Mouse (Mus musculus) forebrain, embryonic 12.5 days (tissue): Measurements from ENCODE around the gene Grrp1. TPM values are rescaled to one million over a fixed set of nuclear protein-coding genes. Genes with fewer than 3 reads are reported as not detected.

Source experiments
- ATAC-seq: fragments of 200-750 bp; cut with Nextera tagmentation; 2 replicates; pipeline ENCODE4 v1.8.0; 2017; ENCODE audit warnings: moderate TSS enrichment; ENCODE audit not compliant: low FRiP score
- H3K27ac ChIP-seq: fragments of 300-500 bp; sonication (generic); 2 replicates; pipeline ENCODE4 v1.5.1; 2016; ENCODE audit warnings: mild to moderate bottlenecking
- H3K27me3 ChIP-seq: fragments of 300-500 bp; sonication (generic); 2 replicates; pipeline ENCODE4 v1.6.1; 2016; ENCODE audit warnings: mild to moderate bottlenecking
- H3K36me3 ChIP-seq: fragments of 300-500 bp; sonication (generic); replicated peaks from 2 replicates; pipeline ENCODE4 v1.6.1; 2016; ENCODE audit warnings: mild to moderate bottlenecking
- H3K4me1 ChIP-seq: fragments of 300-500 bp; sonication (generic); 2 replicates; pipeline ENCODE4 v1.6.1; 2016
- H3K4me2 ChIP-seq: fragments of 300-500 bp; sonication (generic); 2 replicates; pipeline ENCODE4 v1.6.1; 2016; ENCODE audit warnings: mild to moderate bottlenecking, moderate library complexity
- H3K4me3 ChIP-seq: fragments of 300-500 bp; sonication (generic); replicated peaks from 2 replicates; pipeline ENCODE4 v1.5.1; 2016; ENCODE audit warnings: mild to moderate bottlenecking
- H3K9ac ChIP-seq: fragments of 300-500 bp; sonication (generic); 2 replicates; pipeline ENCODE4 v1.6.1; 2016; ENCODE audit warnings: mild to moderate bottlenecking
- H3K9me3 ChIP-seq: fragments of 300-500 bp; sonication (generic); 2 replicates; pipeline ENCODE4 v1.6.1; 2016
- WGBS: fragments of 180-500 bp; shearing (Covaris S2); methylation state at CpG from one replicate; pipeline ENCODE4 v1.1.7; 2016; 5-methylcytosine and 5-hydroxymethylcytosine counted together
- polyA plus RNA-seq: library from polyadenylated mRNA; unstranded; fragments of >200 nt; fragmentation: Nextera tagmentation; extraction: Ambion mirVana; gene quantifications from 2 replicates; pipeline ENCODE4 v1.2.1, GENCODE M21; 2016

Grrp1 gene
- polyA plus RNA-seq, 1 experiment from 2014 or later, result 5.2 TPM

GRCm38 (mm10) chr4:134265860-134266585, 12.1 kb upstream of the Grrp1 start:
- Histone ChIP-seq H3K36me3 (no peaks in the 10 kb centered on the region), H3K9me3 (no peaks in the 10 kb centered on the region), H3K4me2 (no peak overlapping the region), H3K9ac (no peak overlapping the region), H3K4me1 (no peaks in the 10 kb centered on the region), H3K27ac (no peak overlapping the region), H3K4me3 (no peak overlapping the region), H3K27me3 (no peaks in the 10 kb centered on the region)
- WGBS, result 71% methylated on average over 9 of the region's 9 CpGs
- no peak for ATAC-seq

- no peak for ATAC-seq
- no peak overlapping the region for H3K27ac ChIP-seq
- WGBS, result 41% methylated on average over 6 of the region's 6 CpGs
Observed at GRCm38 (mm10) chr4:134263191-134263590, 9.3 kb upstream of the Grrp1 start.

DNA sequence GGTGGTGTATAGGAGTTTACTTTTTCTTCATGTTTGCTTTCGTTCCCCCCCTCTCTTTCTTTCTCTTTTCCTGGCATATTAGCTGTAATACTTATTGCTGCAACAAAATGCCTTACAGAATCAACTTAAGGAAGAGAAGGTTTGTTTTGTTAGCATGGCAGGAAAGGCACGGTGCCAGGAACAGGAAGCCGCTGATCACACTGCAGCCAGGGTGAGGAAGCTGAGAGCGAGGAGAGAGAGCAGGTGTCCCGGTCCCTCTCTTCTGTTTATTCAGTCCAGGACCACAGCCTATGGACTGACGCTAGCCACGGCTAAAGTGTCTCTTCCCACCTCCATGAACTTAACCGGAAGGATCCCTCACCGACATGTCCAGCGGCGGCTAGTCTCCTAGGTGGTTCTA, 4.4 kb upstream of the Grrp1 start:
- no peak overlapping the region for H3K4me3 ChIP-seq
- ATAC-seq, result no peak
- no peak overlapping the region for H3K27ac ChIP-seq
- no peaks in the 10 kb centered on the region for H3K9me3 ChIP-seq
- H3K4me1 ChIP-seq, result peaks cover 43% of the 10 kb centered on the region
- H3K4me2 ChIP-seq, result no peak overlapping the region
- H3K9ac ChIP-seq, result no peak overlapping the region
- 69% methylated on average over 11 of the region's 11 CpGs for WGBS
- peaks cover 36% of the 10 kb centered on the region for H3K27me3 ChIP-seq
- H3K36me3 ChIP-seq, result no peaks in the 10 kb centered on the region

More at GRCm38 (mm10) chr4:134263191-134263590, 9.3 kb upstream of the Grrp1 start:
- Histone ChIP-seq H3K36me3 (no peaks in the 10 kb centered on the region), H3K4me2 (no peak overlapping the region), H3K4me3 (no peak overlapping the region), H3K9ac (no peak overlapping the region), H3K4me1 (no peaks in the 10 kb centered on the region), H3K27me3 (no peaks in the 10 kb centered on the region), H3K9me3 (no peaks in the 10 kb centered on the region)

DNA sequence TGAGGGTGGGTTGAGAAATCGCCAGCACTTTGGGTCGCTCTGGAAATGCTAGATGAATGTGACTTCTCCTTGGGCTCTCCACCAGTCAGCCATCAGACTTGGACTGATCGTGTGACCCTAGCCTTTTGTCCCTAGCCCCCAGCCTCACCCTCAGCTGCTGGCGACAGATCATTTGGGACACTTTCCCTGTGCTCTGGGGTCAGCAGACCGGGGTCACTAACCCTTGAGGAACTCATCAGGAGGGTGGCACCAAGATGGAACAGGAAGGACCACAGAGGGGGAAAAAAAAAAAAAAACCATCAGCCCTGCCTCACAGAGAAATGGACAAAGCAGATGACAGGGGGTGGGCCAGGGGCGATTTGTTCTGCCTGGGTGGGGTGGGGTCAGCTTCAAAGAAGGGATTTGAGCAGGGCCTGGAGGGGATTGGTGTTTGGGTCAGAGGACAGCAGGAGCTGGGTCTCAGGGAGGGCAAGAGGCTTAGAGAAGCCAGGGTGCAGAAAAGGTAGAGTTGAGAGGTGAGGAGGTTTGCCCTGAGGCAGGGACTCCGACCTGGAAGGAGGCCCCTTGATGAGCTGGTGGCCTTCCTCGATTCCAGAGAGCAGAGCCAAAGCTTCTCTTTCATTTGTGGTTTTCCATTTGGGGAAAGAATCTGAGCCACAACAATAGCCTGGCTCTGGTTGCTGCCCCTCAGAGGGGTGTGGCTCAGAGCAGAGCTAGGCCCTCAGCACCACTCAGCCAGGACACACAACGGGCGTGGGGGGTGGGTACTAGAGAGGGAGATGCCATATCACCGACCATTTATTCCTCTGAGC, 3.5 kb upstream of the Grrp1 start:
- peaks cover 49% of the 10 kb centered on the region for H3K4me1 ChIP-seq
- no peak for ATAC-seq
- H3K9ac ChIP-seq, result no peak overlapping the region
- peaks cover 45% of the 10 kb centered on the region for H3K27me3 ChIP-seq
- no peaks in the 10 kb centered on the region for H3K36me3 ChIP-seq
- WGBS, result 6% methylated on average over 11 of the region's 11 CpGs
- no peak overlapping the region for H3K4me3 ChIP-seq
- no peaks in the 10 kb centered on the region for H3K9me3 ChIP-seq
- no peak overlapping the region for H3K27ac ChIP-seq
- no peak overlapping the region for H3K4me2 ChIP-seq

DNA sequence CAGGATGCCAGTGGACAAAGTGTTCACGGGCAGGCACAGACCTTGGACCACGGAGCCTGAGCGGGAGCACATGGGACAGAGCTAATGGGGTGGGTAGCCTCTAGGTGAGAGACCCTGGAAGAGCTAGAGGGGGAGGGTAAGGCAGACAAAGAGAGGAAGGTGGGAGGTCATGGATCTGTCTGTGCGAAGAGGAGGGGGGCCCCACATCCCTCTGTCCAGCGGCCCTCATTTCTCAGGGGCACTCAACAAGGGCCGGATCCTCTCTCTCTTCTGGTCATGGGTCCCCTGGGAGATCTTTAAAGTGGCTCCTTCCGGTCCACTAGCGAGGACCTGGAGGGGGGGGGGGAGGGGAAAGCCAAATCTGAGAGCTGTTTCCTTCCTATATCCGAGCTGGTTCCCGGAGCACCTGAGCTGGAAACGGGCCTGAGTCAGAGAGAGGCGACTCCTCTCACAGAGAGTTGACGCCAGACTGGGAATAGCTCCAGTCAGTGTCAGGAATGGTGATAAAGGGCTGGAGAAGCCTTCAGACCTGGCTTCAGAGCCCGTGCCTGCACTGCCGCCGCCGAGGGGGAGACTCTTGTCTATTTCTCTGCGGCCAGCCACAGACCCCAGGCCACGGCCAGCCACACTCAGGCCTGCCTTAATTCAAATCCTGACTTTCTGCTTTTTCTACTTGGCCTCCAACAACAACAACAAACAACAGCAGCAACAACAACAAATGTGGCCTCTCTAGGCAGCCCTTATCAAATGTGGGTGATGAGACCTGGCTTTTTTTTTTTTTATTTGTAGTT, 2.7 kb upstream of the Grrp1 start:
- no peak overlapping the region for H3K4me2 ChIP-seq
- H3K27me3 ChIP-seq, result peaks cover 53% of the 10 kb centered on the region
- no peak overlapping the region for H3K9ac ChIP-seq
- H3K27ac ChIP-seq, result no peak overlapping the region
- no peak for ATAC-seq
- H3K4me1 ChIP-seq, result peaks cover 57% of the 10 kb centered on the region
- no peak overlapping the region for H3K4me3 ChIP-seq
- H3K36me3 ChIP-seq, result no peaks in the 10 kb centered on the region
- no peaks in the 10 kb centered on the region for H3K9me3 ChIP-seq
- 8% methylated on average over 19 of the region's 19 CpGs for WGBS

DNA sequence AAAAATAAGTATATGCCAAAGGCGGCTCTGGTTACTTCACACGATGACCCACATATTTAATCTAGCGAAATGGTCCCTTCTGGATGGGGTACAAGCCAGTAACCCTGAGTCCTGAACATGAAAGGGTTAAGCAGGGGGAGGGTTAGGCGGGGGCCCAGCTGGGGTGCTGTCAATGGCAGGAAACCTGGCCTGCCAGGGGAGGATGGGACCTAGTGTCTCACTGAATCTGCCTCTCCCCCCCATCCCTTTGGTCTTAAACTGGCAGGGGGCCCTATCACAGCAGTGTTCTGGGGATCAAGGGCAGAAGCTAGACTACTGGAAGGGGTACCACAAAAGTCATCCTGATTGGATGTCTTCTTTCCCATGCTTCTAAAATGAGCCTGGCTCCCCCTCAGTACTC, 1.9 kb upstream of the Grrp1 start:
- Histone ChIP-seq H3K27ac (no peak overlapping the region), H3K4me2 (no peak overlapping the region), H3K9me3 (no peaks in the 10 kb centered on the region), H3K4me1 (peaks cover 64% of the 10 kb centered on the region), H3K36me3 (no peaks in the 10 kb centered on the region), H3K27me3 (peaks cover 61% of the 10 kb centered on the region), H3K4me3 (no peak overlapping the region), H3K9ac (no peak overlapping the region)
- WGBS, result 15% methylated on average over 4 of the region's 4 CpGs
- no peak for ATAC-seq

DNA sequence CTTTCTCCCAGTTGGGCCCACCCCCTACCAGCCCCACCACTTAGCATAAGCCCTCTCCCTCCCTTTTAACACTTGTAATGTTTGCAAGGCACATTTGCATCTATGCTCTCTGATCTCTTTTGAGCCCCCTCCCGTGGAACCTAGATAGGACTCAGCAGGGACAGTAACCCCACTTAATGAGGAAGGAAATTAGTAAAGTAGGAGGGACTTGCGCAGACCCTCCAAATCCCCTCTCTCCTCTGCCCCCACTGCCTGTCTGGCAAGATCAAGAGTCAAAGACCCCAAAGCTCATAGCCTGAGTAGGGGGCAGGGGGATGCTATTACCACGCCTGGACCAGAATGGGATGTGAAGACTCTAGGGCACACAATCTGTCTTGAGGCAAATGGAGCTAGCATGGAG, 929 bp upstream of the Grrp1 start:
- peaks cover 71% of the 10 kb centered on the region for H3K27me3 ChIP-seq
- H3K9ac ChIP-seq, result no peak overlapping the region
- H3K36me3 ChIP-seq, result no peaks in the 10 kb centered on the region
- H3K27ac ChIP-seq, result no peak overlapping the region
- H3K4me2 ChIP-seq, result no peak overlapping the region
- H3K4me3 ChIP-seq, result no peak overlapping the region
- peaks cover 73% of the 10 kb centered on the region for H3K4me1 ChIP-seq
- ATAC-seq, result no peak
- 12% methylated on average over 3 of the region's 3 CpGs for WGBS
- no peaks in the 10 kb centered on the region for H3K9me3 ChIP-seq

DNA sequence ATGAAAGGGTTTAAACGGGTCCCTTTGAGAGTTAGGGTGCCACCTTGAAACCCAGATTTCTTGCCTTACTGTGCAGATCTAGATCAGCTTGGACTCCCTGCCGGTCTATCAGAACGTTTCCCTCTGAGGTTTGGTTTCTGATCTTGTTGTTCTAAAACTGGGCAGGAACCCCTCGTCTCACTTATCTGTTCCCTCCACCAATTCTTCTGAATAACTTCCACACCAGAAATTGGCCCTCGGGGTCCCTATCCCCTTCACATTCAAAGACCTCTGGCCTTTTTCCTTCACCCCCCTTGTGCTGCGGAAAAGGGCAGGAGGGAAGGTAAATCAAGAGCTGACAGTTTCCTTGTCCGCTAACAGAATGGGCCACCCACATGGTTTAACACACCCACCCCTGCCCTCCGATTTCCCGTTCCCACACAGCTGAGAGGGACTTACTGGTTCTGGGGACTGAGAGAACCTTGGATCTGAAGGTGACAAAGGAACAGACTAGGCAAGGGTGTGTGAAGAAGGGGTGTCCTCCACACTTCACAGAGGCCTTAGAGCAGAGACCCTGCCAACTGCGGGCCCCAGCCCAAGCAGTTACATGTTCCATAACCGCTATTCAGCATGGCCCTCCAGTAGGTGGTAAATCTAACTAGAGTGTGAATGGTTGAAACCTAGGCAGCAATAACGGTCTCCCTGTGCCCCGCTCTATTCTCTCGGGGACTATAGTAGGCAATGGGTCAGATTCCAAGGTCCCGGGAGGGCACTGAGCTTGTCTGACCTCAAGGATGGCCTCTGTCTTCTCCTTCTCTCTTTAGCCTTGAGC, 790 bp downstream of the Grrp1 start:
- 7% methylated on average over 15 of the region's 15 CpGs for WGBS

DNA sequence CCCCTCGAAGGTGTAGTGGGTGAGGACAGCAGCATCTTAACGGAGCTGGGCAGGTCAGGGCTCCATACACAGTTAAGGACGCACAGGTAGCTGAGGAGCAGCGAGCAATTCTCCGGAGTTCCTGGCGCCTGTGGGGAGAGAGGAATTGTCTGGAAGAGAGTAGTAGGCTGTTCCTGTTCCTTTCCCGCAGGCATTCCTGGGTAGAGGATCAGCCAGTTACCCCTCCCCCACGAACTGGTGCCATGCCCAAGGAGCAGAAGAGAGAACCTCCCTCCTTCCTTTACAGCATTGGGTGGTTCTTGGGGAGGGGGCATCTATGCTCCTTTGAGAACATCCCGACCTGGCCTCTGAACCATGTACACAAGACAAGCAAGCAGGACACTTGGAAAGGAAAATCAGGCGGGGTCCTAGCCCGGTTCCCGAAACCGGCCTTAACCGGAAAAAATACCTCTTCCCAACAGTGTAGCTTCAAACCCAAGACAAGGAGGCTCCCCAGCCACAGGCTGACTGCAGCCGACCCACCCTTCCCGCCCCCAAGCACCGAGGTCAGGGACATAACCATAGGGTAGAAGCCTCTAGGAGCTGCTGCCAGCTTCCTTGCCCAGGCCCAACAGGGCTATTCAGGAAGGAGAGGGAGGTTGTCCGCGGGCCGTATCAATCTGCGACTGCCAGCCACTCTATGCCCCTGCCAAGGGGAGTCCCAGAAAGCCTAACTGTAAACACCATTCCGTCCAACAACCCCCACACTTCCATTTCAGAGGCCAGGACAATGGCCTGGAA, 1.6 kb downstream of the Grrp1 start:
- WGBS, result 5% methylated on average over 22 of the region's 22 CpGs
- Histone ChIP-seq H3K36me3 (no peaks in the 10 kb centered on the region), H3K9me3 (no peaks in the 10 kb centered on the region), H3K4me3 (peak overlapping the region; percentile 51), H3K4me1 (peaks cover 72% of the 10 kb centered on the region), H3K27me3 (peaks cover 96% of the 10 kb centered on the region), H3K4me2 (peak overlapping the region; percentile 84), H3K9ac (no peak overlapping the region), H3K27ac (no peak overlapping the region)
- ATAC-seq, result no peak

More for the DNA sequence above, 790 bp downstream of the Grrp1 start:
- H3K27me3 ChIP-seq, result peaks cover 88% of the 10 kb centered on the region
- peaks cover 80% of the 10 kb centered on the region for H3K4me1 ChIP-seq
- ATAC-seq, result no peak
- H3K4me3 ChIP-seq, result peak overlapping the region; percentile 16; the same call in 1 of the 2 replicates
- no peaks in the 10 kb centered on the region for H3K9me3 ChIP-seq
- H3K9ac ChIP-seq, result no peak overlapping the region
- H3K27ac ChIP-seq, result no peak overlapping the region
- H3K36me3 ChIP-seq, result no peaks in the 10 kb centered on the region
- H3K4me2 ChIP-seq, result peak overlapping the region; percentile 35; the same call in 1 of the 2 replicates

DNA sequence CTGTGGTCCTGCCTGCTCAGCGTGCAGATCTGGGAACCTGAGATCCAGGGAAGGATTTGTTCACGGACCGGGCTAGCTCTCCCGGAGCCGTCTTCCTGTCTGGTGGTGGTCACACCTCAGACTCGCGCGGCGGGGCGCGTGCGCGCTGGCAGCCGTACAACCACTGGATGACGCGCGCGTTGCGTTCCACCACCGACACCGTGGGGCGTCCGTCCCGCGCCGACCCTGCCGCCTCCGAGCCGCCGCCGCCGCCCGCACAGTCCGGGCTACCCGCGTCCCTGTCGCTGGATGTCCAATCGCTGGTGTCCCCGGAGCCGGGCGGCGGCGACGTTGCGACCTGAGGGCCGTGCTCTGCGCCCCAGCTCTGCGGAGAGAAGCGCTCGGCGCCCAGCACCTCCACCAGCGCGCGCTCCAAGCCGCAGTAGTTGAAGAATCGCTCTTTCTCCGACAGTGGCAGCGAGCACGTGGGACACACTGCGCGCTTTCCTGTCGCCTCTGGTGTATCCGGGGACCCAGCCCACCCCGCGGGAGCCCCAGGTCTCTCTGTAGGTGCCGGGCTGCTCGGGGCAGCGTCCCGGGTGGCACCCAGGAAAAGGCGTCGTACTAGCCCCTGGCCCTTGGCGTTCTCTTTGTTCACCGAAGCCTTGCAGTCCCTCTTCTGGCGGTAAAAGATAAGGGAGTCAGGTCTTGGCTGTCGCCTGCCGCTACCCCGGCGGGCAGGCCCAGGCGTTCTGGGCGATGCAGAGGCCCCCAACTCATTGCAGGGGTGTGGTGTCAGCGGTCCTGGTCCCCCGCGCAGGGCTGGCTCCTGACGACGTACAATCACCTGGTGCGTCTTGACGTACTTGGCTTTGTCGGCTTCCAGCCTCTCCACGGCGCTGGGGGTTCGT, 2.4 kb downstream of the Grrp1 start:
- ATAC-seq, result no peak
- peaks cover 100% of the 10 kb centered on the region for H3K27me3 ChIP-seq
- H3K4me2 ChIP-seq, result peak overlapping the region; percentile 84
- peak overlapping the region; percentile 66 for H3K9ac ChIP-seq
- under 1% methylated on average over 91 of the region's 91 CpGs for WGBS
- H3K4me3 ChIP-seq, result peak overlapping the region; percentile 51
- peaks cover 66% of the 10 kb centered on the region for H3K4me1 ChIP-seq
- no peaks in the 10 kb centered on the region for H3K9me3 ChIP-seq
- no peaks in the 10 kb centered on the region for H3K36me3 ChIP-seq
- no peak overlapping the region for H3K27ac ChIP-seq
